Mouse (Mus musculus): ENCODE results near the gene Serpina6.

- TF ChIP-seq CTCF (IDR thresholded peaks at IDR 0.05; ENCODE audit: low read depth, low read length) (no peak), POLR2A (IDR thresholded peaks at IDR 0.05; ENCODE audit: insufficient read depth, low read length) (no peak), EP300 (IDR thresholded peaks at IDR 0.05; ENCODE audit: insufficient read depth, low read depth, low read length) (no peak)
These were observed 13.3 kb upstream of the Serpina6 start for GRCm38 (mm10) chr12:103670344-103670743.
